Mouse (Mus musculus) monocyte, adult 2 months (primary cell): ENCODE data around the gene B3galt4.
"Not testable (repeated sequence)": the region's sequence is repeated elsewhere in the genome, so short reads cannot be mapped to it uniquely, and the experiment has no call there.

Experiments used
- DNase-seq, 2 experiments: peaks; one replicate each; pipeline ENCODE4 v3.0.0; 2022; ENCODE audit warnings: low spot score in 2 of 2, low read depth in 1 of 2

B3galt4 gene

GRCm38 (mm10) chr17:33951021-33951946 is at the start of gene B3galt4:
Gene B3galt4 (minus strand): TSS chr17:33951488.
- peak in 1 of 2 experiments; percentile 33 for DNase-seq

- not testable (repeated sequence) for DNase-seq
These were observed 49.5 kb upstream of the B3galt4 start for GRCm38 (mm10) chr17:34000796-34001195.

- DNase-seq, result peak; percentile 96 to 97
These were observed 48.9 kb upstream of the B3galt4 start, which contains the start of gene H2-K1 for GRCm38 (mm10) chr17:34000150-34000537. Gene H2-K1 (minus strand): TSS chr17:34000347.

GRCm38 (mm10) chr17:33999341-34000149 is 48.3 kb upstream of the B3galt4 start:
- DNase-seq, result no peak

GRCm38 (mm10) chr17:33998697-33999096 is 47.4 kb upstream of the B3galt4 start:
- DNase-seq, result not testable (repeated sequence)

- DNase-seq, result not testable (repeated sequence)
These were observed 45.7 kb upstream of the B3galt4 start for GRCm38 (mm10) chr17:33997025-33997424.

- no peak for DNase-seq
These were observed 44.4 kb upstream of the B3galt4 start for GRCm38 (mm10) chr17:33995651-33996050.

GRCm38 (mm10) chr17:33994959-33995358 is 43.7 kb upstream of the B3galt4 start:
- no peak for DNase-seq

- DNase-seq, result no peak
These were observed 40.7 kb upstream of the B3galt4 start for GRCm38 (mm10) chr17:33991788-33992664.

- DNase-seq, result not testable (repeated sequence)
These were observed 30.8 kb upstream of the B3galt4 start for GRCm38 (mm10) chr17:33982136-33982535.

- peak; percentile 81 to 86 for DNase-seq
These were observed 30.1 kb upstream of the B3galt4 start for GRCm38 (mm10) chr17:33981192-33981909.

GRCm38 (mm10) chr17:33980181-33981035 is 29.1 kb upstream of the B3galt4 start:
- no peak for DNase-seq

GRCm38 (mm10) chr17:33979512-33980050 is 28.3 kb upstream of the B3galt4 start:
- DNase-seq, result no peak

GRCm38 (mm10) chr17:33978631-33979031 is 27.3 kb upstream of the B3galt4 start:
- peak; percentile 95 for DNase-seq

GRCm38 (mm10) chr17:33977861-33978557 is 26.7 kb upstream of the B3galt4 start:
- DNase-seq, result no peak

GRCm38 (mm10) chr17:33973572-33973971 is 22.3 kb upstream of the B3galt4 start:
- no peak for DNase-seq

GRCm38 (mm10) chr17:33972691-33973090 is 21.4 kb upstream of the B3galt4 start:
- DNase-seq, result no peak

GRCm38 (mm10) chr17:33969394-33969793 is 18.1 kb upstream of the B3galt4 start:
- DNase-seq, result no peak
